In genomic region chr4:119115611-119116070, GRCm38 (mm10) we compare ENCODE assay signal across 1 mouse cellular context.
TF ChIP-seq lines count a peak whose summit lies in the region.

No protein-coding gene starts in this region.

TF ChIP-seq in MEL, 35 proteins besides CTCF, POLR2A, EP300 and RAD21 (continued from another document):
- TF ChIP-seq MXI1 (IDR thresholded peaks at IDR 0.05; ENCODE audit: low read depth, low read length) (no peak), CHD2 (IDR thresholded peaks at IDR 0.05; ENCODE audit: low read length) (no peak), SIN3A (IDR thresholded peaks at IDR 0.05; ENCODE audit: low read length) (peak; percentile 53)
